Mouse (Mus musculus): ENCODE data around the gene Bcl2l11.

- no peak for TF ChIP-seq CTCF (IDR thresholded peaks at IDR 0.05; ENCODE audit: control insufficient read depth, insufficient read depth, insufficient read length)
- no peak for TF ChIP-seq FOSL1 (IDR thresholded peaks at IDR 0.05; ENCODE audit: insufficient read depth, low read length, poor library complexity, severe bottlenecking)
- no peak for TF ChIP-seq MYOD1 (IDR thresholded peaks at IDR 0.05; ENCODE audit: control insufficient read depth, insufficient read length, low read depth)
- no peak for TF ChIP-seq USF1 (IDR thresholded peaks at IDR 0.05; ENCODE audit: low read depth)
- no peak for TF ChIP-seq CEBPB (IDR thresholded peaks at IDR 0.05; ENCODE audit: low read depth)
These were observed 61.4 kb downstream of the Bcl2l11 start for GRCm38 (mm10) chr2:128187277-128187676.
